Mouse (Mus musculus): ENCODE results near the gene Trpc3.

GRCm38 (mm10) chr3:36689392-36690291 is at the start of gene Trpc3:
- TF ChIP-seq CTCF (IDR thresholded peaks at IDR 0.05; ENCODE audit: low read depth, low read length) (no peak), POLR2A (IDR thresholded peaks at IDR 0.05; ENCODE audit: borderline replicate concordance, low read depth, low read length) (no peak)

Measured in bone marrow macrophage, adult 2 months (primary cell).